Mouse (Mus musculus) myocyte (in vitro differentiated cells): ENCODE measurements at regions not wholly inside any gene's neighbourhood (a gene's known extent, or its start where the extent isn't known, plus 50 kb on each side); places are given as distances from the start of the nearest gene placed in this dataset.

Experiments
- POLR2A ChIP-seq: IDR thresholded peaks from one replicate; pipeline ENCODE4 v1.6.1; 2011; ENCODE audit warnings: low read depth, mild to moderate bottlenecking, control low read depth, moderate library complexity; ENCODE audit not compliant: insufficient read length
- TCF12 ChIP-seq: IDR thresholded peaks from one replicate; pipeline ENCODE4 v1.6.1; 2011; ENCODE audit warnings: mild to moderate bottlenecking, control low read depth; ENCODE audit not compliant: poor library complexity, insufficient read depth, severe bottlenecking

DNA sequence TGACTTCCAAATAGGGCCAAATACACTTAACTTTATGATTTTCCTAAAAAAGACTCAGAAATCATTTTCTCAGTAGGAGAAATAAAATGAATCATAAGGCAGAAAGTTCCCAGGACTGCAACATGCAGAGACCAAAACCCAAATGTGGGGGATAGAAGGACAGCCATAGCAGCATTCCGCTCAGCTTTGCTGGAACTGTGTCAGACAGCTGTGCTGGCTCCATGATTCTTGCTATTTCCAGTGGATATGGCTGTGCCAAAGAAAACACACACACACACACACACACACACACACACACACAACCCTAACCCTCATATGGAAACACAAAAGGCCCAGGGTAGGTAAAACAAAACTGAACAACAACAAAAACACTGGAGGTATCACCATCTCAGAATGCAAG is 78.6 kb upstream of the Tgm3 start:
- TF ChIP-seq POLR2A: no peak
- no peak for TF ChIP-seq TCF12
